Mouse (Mus musculus) ovary, postnatal 10 days (tissue): ENCODE measurements around the gene Gm3183.
"Not testable (repeated sequence)": the region's sequence is repeated elsewhere in the genome, so short reads cannot be mapped to it uniquely, and the experiment has no call there.

Experiments used
- DNase-seq: peaks from one replicate; pipeline ENCODE4 v3.0.0; 2022; ENCODE audit warnings: low spot score

Gene Gm3183

DNA sequence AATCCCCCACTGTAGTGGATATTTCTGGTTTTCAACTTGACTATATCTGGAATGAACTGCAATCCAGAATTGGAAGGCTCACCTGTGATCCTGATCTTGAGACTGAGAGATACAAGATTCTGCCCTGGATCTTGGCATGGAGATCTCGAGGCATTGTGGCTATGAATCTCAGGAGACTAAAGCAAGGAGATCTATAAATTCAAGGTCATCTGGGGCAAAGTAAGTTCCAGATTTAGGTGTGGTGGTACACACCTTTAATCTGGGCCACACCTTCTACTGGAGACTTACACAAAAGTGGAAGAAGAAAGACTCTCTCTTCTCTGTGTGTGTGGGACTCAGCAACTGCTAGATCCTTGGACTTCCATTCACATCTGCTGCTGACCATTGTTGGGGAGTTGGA, at the start of gene Gm3183:
Gm3183 (plus strand) TSS at position 301 of the 400 bp plus-strand sequence.
- not testable (repeated sequence) for DNase-seq
